Mouse (Mus musculus) liver, adult 2 months (tissue): Measurements from ENCODE around the gene Thada. TPM values are rescaled to one million over a fixed set of nuclear protein-coding genes. Genes with fewer than 3 reads are reported as not detected.

ENCODE experiments used
- DNase-seq: peaks from one replicate; pipeline ENCODE4 v3.0.0-alpha.2; 2011; ENCODE audit warnings: low read depth, low spot score; ENCODE audit errors: extremely low read depth
- H3K27ac ChIP-seq: fragments of 200-500 bp; replicated peaks from 2 replicates; pipeline ENCODE4 v1.5.1; 2012; ENCODE audit warnings: low read depth, mild to moderate bottlenecking, control low read depth, inconsistent platforms, low read length; ENCODE audit not compliant: insufficient read depth
- H3K27me3 ChIP-seq: fragments of 200-500 bp; 2 replicates; pipeline ENCODE4 v1.6.1; 2012; ENCODE audit warnings: mild to moderate bottlenecking, moderate library complexity, low read length, inconsistent platforms; ENCODE audit not compliant: control insufficient read depth, insufficient read depth
- H3K36me3 ChIP-seq: fragments of 200-500 bp; 2 replicates; pipeline ENCODE4 v1.6.1; 2012; ENCODE audit warnings: low read length, inconsistent platforms; ENCODE audit not compliant: control insufficient read depth, insufficient read depth
- H3K4me1 ChIP-seq: fragments of 200-500 bp; 2 replicates; pipeline ENCODE4 v1.6.1; 2011; ENCODE audit warnings: low read length; ENCODE audit not compliant: control insufficient read depth, insufficient read depth
- H3K4me3 ChIP-seq: fragments of 200-500 bp; 2 replicates; pipeline ENCODE4 v1.5.1; 2011; ENCODE audit warnings: low read depth, mild to moderate bottlenecking, control low read depth, low read length, moderate library complexity; ENCODE audit not compliant: insufficient read depth
- H3K79me2 ChIP-seq: fragments of 200-500 bp; 2 replicates; pipeline ENCODE4 v1.6.1; 2012; ENCODE audit warnings: inconsistent platforms, mild to moderate bottlenecking, low read length, moderate library complexity; ENCODE audit not compliant: control insufficient read depth, insufficient read depth
- H3K9ac ChIP-seq: fragments of 200-500 bp; 2 replicates; pipeline ENCODE4 v1.6.1; 2012; ENCODE audit warnings: low read depth, mild to moderate bottlenecking, control low read depth, inconsistent platforms, low read length
- CTCF ChIP-seq: fragments of 200-500 bp; IDR thresholded peaks from 2 replicates; pipeline ENCODE4 v1.5.1; 2011; ENCODE audit warnings: low read depth, low read length, control low read depth
- POLR2A ChIP-seq: fragments of 200-500 bp; IDR thresholded peaks from 2 replicates; pipeline ENCODE4 v1.6.1; 2011; ENCODE audit warnings: low read length, control low read depth; ENCODE audit not compliant: insufficient read depth; ENCODE audit errors: extremely low read depth
- WGBS: fragments of 180-500 bp; shearing (Covaris S2); methylation state at CpG from one replicate; pipeline ENCODE4 v1.1.7; 2018; 5-methylcytosine and 5-hydroxymethylcytosine counted together
- polyA plus RNA-seq: library from polyadenylated mRNA; depleted of rRNA; stranded (reverse); fragments of >200 nt; gene quantifications from 2 replicates; pipeline ENCODE4 v1.2.3, GENCODE M21; 2012
- total RNA-seq: library from RNA; depleted of rRNA; stranded (reverse); fragments of >200 nt; gene quantifications from 2 replicates; pipeline ENCODE4 v1.2.3, GENCODE M21; 2014

Thada gene
- total and polyA plus RNA-seq, 2 experiments: 2.8 to 6.1 TPM

DNA sequence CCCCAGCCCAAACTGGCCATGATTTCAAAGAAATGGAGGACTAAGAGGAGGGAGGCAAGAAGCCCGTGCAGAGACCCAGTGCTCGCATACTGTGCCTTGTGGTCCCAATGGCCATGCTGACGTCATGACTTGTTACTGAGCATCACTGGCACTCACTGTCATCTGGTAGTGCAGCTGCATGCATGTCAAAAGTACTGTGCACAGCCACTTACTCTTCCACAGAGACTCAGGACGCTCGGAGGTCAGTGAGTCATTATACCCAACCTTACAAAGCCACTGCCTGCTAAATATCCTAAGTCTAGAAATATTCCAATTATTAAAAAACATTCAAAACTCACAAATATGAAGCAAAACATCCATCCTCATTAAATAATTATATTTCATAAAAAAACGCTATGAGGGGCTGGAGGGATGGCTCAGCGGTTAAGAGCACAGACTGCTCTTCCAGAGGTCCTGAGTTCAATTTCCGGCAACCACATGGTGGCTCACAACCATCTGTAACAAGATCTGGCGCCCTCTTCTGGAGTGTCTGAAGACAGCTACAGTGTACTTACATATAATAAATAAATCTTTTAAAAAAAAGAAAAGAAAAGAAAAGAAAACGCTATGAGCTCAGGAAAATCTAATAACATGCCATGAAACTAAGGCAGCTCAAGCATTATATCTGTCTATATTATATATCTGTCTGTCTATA is 106.9 kb downstream of the Thada start:
- Histone ChIP-seq H3K4me3 (no peak overlapping the region), H3K27me3 (no peaks in the 10 kb centered on the region), H3K4me1 (no peaks in the 10 kb centered on the region), H3K27ac (no peak overlapping the region), H3K9ac (no peak overlapping the region), H3K36me3 (no peaks in the 10 kb centered on the region), H3K79me2 (no peaks in the 10 kb centered on the region)
- no peak for DNase-seq
- WGBS: 96% methylated on average over 10 of the region's 10 CpGs
- TF ChIP-seq POLR2A (no peak), CTCF (no peak)

DNA sequence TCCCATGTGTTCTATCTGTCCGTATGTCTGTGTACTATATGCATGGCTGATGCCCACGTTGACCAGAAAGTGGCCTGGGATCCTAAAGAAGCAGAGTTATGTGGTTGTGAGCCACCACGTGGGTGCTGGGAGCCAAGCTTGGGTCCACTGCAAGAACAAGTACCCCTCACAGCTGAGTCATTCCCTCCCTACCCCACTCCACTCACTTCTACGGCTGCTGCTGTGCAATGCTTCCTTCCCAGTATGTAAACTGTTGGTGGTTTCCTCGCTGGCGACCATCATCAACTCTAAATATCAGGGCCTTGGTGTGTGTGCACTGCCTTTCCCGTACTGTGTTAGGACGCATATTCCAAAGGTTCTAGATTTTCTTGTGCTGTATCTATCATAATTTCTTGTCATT is 108.2 kb downstream of the Thada start:
- TF ChIP-seq CTCF: no peak
- TF ChIP-seq POLR2A: no peak
- H3K36me3 ChIP-seq: no peaks in the 10 kb centered on the region
- no peaks in the 10 kb centered on the region for H3K79me2 ChIP-seq
- whole genome bisulfite sequencing: 95% methylated on average over 8 of the region's 8 CpGs
- H3K4me1 ChIP-seq: 0 out of 2 replicates have a peak, but pooled peaks cover 2% of the 10 kb centered on the region
- no peak overlapping the region for H3K4me3 ChIP-seq
- no peak overlapping the region for H3K9ac ChIP-seq
- DNase-seq: no peak
- no peaks in the 10 kb centered on the region for H3K27me3 ChIP-seq
- no peak overlapping the region for H3K27ac ChIP-seq

DNA sequence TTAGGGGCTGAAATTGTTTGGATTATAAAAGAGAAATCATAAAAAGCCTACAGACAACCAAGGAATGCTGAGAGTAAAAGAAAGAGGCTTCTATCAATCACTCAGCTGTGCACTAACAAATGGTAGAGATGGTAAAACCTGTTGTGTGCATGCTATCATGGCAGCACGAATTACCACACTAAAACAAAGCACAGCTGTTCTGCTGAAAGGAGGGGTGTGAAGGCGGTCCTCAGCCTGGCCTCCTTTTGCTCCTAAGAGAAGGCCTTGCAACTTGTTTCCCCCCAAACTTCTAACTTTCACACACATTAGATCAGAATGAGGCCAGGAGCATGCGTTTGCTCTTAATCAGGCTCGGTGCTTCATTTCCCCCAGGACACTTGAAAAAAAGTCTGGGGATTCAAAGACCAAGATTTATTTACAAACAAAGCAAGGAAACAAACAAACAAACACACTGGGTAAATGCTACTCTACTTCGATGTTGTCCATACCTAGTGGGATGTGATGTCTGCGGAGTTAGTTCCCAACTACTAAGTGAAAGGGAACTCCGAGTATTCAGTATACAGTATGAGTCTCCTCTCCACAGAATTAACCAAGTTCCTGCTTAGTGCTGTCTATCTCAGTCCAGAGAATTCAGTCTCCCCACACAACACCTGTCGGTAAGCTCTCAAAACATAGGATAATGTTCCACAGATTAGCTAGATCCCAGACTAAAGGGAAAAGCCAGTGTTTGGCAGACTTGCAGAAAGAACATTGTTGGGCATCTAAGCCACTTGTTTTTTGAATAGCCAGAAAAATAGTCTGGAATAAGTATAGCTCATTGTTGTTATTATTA is 109.7 kb downstream of the Thada start:
- no peak overlapping the region for H3K27ac ChIP-seq
- no peak overlapping the region for H3K9ac ChIP-seq
- 94% methylated on average over 8 of the region's 8 CpGs for WGBS
- no peaks in the 10 kb centered on the region for H3K79me2 ChIP-seq
- H3K27me3 ChIP-seq: no peaks in the 10 kb centered on the region
- peaks cover 6% of the 10 kb centered on the region; the same call in 1 of the 2 replicates for H3K4me1 ChIP-seq
- no peaks in the 10 kb centered on the region for H3K36me3 ChIP-seq
- H3K4me3 ChIP-seq: no peak overlapping the region
- no peak for TF ChIP-seq POLR2A
- TF ChIP-seq CTCF: no peak
- no peak for DNase-seq

DNA sequence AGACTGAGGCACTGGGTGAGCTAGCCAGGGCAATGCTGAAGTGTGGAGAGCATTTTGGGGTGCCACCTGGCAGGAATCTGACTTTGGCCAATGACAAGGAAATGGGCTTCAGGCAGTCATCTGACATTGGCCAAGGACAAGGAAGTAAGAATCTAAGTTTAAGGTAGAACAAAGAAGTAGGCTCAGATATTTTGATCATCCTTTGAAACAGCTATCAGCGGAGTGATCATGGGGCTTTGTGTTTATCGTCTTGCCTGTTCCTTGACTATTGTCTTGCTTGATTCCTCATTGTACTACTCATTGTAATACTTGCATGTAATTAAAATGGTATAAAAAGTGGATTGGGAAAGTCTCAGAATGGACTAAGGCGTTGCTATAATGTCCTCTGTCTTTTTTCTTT is 111.0 kb downstream of the Thada start:
- no peak for TF ChIP-seq CTCF
- TF ChIP-seq POLR2A: no peak
- H3K4me3 ChIP-seq: no peak overlapping the region
- peaks cover 6% of the 10 kb centered on the region; the same call in 1 of the 2 replicates for H3K4me1 ChIP-seq
- WGBS: 96% methylated on average over 3 of the region's 3 CpGs
- H3K36me3 ChIP-seq: no peaks in the 10 kb centered on the region
- no peak overlapping the region for H3K9ac ChIP-seq
- no peaks in the 10 kb centered on the region for H3K79me2 ChIP-seq
- no peak overlapping the region for H3K27ac ChIP-seq
- DNase-seq: no peak
- H3K27me3 ChIP-seq: no peaks in the 10 kb centered on the region

DNA sequence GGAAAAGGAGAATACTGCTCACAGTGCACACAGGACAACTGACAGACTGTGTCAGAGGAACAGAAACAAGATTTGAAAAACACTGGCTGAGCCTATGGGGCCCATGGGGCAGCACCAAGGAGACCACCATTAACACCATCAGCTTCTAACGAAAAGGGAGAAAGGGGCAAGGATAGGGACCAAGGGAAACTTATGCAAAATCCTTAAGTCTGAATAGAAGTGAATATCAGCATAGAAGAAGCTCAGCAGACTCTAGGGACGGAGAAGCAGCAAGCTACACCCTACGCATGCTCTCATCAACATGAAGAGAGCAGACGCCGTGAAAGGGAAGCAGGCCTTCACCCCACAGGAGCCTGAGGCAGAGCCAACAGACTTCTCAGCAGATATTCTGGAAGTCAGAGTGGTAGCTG is 112.1 kb downstream of the Thada start:
- TF ChIP-seq CTCF (no peak), POLR2A (no peak)
- H3K79me2 ChIP-seq: no peaks in the 10 kb centered on the region

More for the DNA sequence above, 112.1 kb downstream of the Thada start:
- DNase-seq: no peak
- no peaks in the 10 kb centered on the region for H3K27me3 ChIP-seq
- H3K4me3 ChIP-seq: no peak overlapping the region
- WGBS: 84% methylated on average over 5 of the region's 5 CpGs
- H3K36me3 ChIP-seq: no peaks in the 10 kb centered on the region
- peaks cover 6% of the 10 kb centered on the region; the same call in 1 of the 2 replicates for H3K4me1 ChIP-seq
- no peak overlapping the region for H3K27ac ChIP-seq
- H3K9ac ChIP-seq: no peak overlapping the region
